Mouse (Mus musculus) olfactory bulb, adult 2 months (tissue): ENCODE data around the gene Adora3.

ENCODE experiments used
- CTCF ChIP-seq: fragments of 200-500 bp; IDR thresholded peaks from 2 replicates; pipeline ENCODE4 v1.5.1; 2012; ENCODE audit warnings: low read depth, mild to moderate bottlenecking, low read length, moderate library complexity; ENCODE audit not compliant: insufficient read depth
- POLR2A ChIP-seq: fragments of 200-500 bp; IDR thresholded peaks from 2 replicates; pipeline ENCODE4 v1.6.1; 2012; ENCODE audit warnings: mild to moderate bottlenecking, low read depth, low read length, moderate library complexity; ENCODE audit not compliant: insufficient read depth

DNA sequence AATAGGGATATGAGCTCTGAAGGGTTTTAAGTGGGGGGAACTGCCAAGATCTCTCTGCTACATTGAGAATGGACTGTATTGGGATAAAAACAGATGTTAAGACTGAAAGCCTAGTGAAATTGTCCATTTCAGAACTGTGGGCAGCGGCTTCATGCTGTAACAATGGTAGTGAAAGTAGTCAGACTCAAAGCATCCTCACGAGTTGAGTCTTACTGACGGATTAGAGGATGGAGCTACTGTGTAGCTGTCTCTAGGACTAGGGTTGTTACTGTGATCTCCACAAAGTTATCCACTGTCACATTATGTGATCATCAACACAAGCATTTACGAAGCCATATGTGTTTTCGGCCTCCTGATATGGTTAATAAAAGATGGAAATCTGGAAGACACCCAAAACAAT, 87.5 kb downstream of the Adora3 start:
- TF ChIP-seq CTCF (no peak), POLR2A (no peak)
